Mouse (Mus musculus) left cerebral cortex, adult 2 months (tissue): ENCODE results near the gene Setdb1. TPM values are rescaled to one million over a fixed set of nuclear protein-coding genes. Genes with fewer than 3 reads are reported as not detected.

ENCODE experiments used
- DNase-seq, 2 experiments: peaks; one replicate each; pipeline ENCODE4 v3.0.0; 2021 to 2022; ENCODE audit warnings: low spot score in 2 of 2, mixed read lengths in 1 of 2; ENCODE audit errors: extremely low spot score in 1 of 2
- H3K27ac ChIP-seq: fragments of 200-600 bp; 2 replicates; pipeline ENCODE4 v1.8.1; 2022
- H3K4me3 ChIP-seq: fragments of 200-600 bp; 2 replicates; pipeline ENCODE4 v1.8.1; 2022
- CTCF ChIP-seq: fragments of 200-600 bp; IDR thresholded peaks from 2 replicates; pipeline ENCODE4 v1.8.1; 2022; ENCODE audit warnings: antibody characterized with exemption, mild to moderate bottlenecking, moderate library complexity
- intact Hi-C: fragments of 180-260 bp; cut with DNase I; formaldehyde crosslinking; loops from one replicate; pipeline ENCODE4 v1.15.1; 2025
- total RNA-seq, 2 experiments: library from RNA; stranded (reverse); gene quantifications; 2 replicates each; pipeline ENCODE4 v1.2.3; 2021

Gene Setdb1
- total RNA-seq, 2 experiments from 2014 or later, result 35.7 to 37.2 TPM

DNA sequence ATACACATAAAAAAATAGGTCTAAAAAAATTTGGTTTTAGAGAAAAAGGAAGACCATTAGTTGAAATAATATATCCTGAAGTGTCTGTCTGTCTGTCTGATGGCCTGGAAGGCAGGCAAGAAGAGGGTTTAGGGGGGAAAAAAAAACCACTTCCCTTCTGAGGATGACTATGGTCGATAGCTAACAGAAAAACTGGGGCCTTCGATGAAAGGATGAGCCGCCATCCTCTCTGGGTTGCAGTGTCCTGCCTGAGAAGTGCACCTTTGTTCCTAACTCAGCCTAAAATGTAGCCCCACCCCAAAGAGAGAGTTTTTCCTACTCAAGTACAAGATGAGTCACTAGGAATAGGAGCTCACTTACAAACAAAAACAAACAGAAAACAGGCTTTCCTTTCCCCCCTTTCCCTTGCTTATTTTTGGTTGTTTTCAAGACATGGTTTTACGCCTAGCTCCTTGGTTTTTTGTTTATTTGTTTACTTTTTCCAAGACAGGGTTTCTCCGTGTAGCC, 80.5 kb downstream of the Setdb1 start:
- Histone ChIP-seq H3K27ac (no peak overlapping the region), H3K4me3 (no peak overlapping the region)
- intact Hi-C loops, result no loop called here
- no peak for DNase-seq
- TF ChIP-seq CTCF, result no peak

DNA sequence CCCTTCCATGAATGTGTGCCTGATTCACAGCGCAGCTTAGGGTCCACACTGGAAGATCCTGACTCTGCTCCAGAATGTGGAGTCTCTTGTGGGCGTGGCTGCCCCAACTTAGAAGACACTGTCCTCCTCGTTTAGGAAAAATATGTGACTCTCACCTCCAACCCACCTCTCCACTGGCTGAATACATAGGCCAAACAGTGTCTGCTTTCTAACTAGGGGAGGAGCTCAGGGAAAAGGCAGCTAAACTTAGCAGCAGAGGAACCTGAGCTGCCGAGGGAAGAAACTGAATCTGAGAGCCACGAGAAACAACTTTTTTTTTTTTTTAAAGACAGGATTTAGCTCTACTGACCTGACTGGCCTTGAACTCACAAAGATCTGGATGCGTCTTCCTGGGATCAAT, 81.8 kb downstream of the Setdb1 start:
- H3K27ac ChIP-seq, result no peak overlapping the region
- TF ChIP-seq CTCF, result no peak
- no peak for DNase-seq
- intact Hi-C loops, result no loop called here
- H3K4me3 ChIP-seq, result no peak overlapping the region

- no peak for DNase-seq
- intact Hi-C loops, result loop anchor here (5.0 kb wide), 1 partner anchor 953 kb away; no protein-coding TSS in a partner anchor
- Histone ChIP-seq H3K4me3 (no peak overlapping the region), H3K27ac (no peak overlapping the region)
- TF ChIP-seq CTCF, result no peak; the same call in 1 of the 2 replicates
Measured at GRCm38 (mm10) chr3:95274453-95274852, 82.5 kb downstream of the Setdb1 start.

Other genes with a start within 250 kb of the Setdb1 start
- gene Vps72, start 246.2 kb downstream of the Setdb1 start, total RNA-seq, result 10 to 100 TPM; 42.1 to 43.1 TPM
- gene Tmod4, start 232.7 kb downstream of the Setdb1 start, total RNA-seq, result under 1 TPM in 1 of 2 experiments, not detected in 1; 0.82 TPM
- gene Scnm1, start 223.2 kb downstream of the Setdb1 start, total RNA-seq, result 10 to 100 TPM; 45.6 to 49.7 TPM
- gene Lysmd1, start 223.1 kb downstream of the Setdb1 start, total RNA-seq, result 10 to 100 TPM; 13.5 to 16.1 TPM
- 1 to 10 TPM; 2.5 to 2.6 TPM for gene Tnfaip8l2, start 214.8 kb downstream of the Setdb1 start, total RNA-seq
- gene Sema6c, start 196.7 kb downstream of the Setdb1 start, total RNA-seq, result 10 to 100 TPM; 24.8 to 26.5 TPM
- 10 to 100 TPM; 10.9 to 11.8 TPM for gene Gabpb2, start 139.3 kb downstream of the Setdb1 start, total RNA-seq
- gene Cdc42se1, start 128.5 kb downstream of the Setdb1 start, total RNA-seq, result 10 to 100 TPM; 67.5 to 70.3 TPM
- 100 to 1,000 TPM; 272 to 277 TPM for gene Mllt11, start 125.0 kb downstream of the Setdb1 start, total RNA-seq
- gene Gm128, start 115.6 kb downstream of the Setdb1 start, total RNA-seq, result under 1 TPM; 0.20 to 0.61 TPM
- under 1 TPM; 0.61 to 0.87 TPM for gene Bnipl, start 106.0 kb downstream of the Setdb1 start, total RNA-seq
- gene Mindy1, start 75.9 kb downstream of the Setdb1 start, total RNA-seq, result 10 to 100 TPM; 19.9 to 21.5 TPM
- gene Prune1, start 75.1 kb downstream of the Setdb1 start, total RNA-seq, result 10 to 100 TPM; 22.1 to 23.5 TPM
- gene Anxa9, start 50.0 kb downstream of the Setdb1 start, total RNA-seq, result under 1 TPM; 0.61 to 1.00 TPM
- gene Cers2, start 42.4 kb downstream of the Setdb1 start, total RNA-seq, result 10 to 100 TPM; 37.4 to 42.2 TPM
- not detected for gene 4930558C23Rik, start 45.6 kb upstream of the Setdb1 start, total RNA-seq
- 10 to 100 TPM; 39.1 to 43.3 TPM for gene Arnt, start 77.2 kb upstream of the Setdb1 start, total RNA-seq
- 1 to 10 TPM; 4.3 to 5.5 TPM for gene Ctsk, start 142.1 kb upstream of the Setdb1 start, total RNA-seq
- gene Ctss, start 169.6 kb upstream of the Setdb1 start, total RNA-seq, result 10 to 100 TPM; 55.2 to 56.9 TPM
- not detected for gene Hormad1, start 202.5 kb upstream of the Setdb1 start, total RNA-seq
- gene Golph3l, start 231.7 kb upstream of the Setdb1 start, total RNA-seq, result 10 to 100 TPM; 17.2 to 19.9 TPM